Mouse (Mus musculus) gastrocnemius, postnatal 36 days (tissue): ENCODE measurements at regions not wholly inside any gene's neighbourhood (a gene's known extent, or its start where the extent isn't known, plus 50 kb on each side); places are given as distances from the start of the nearest gene placed in this dataset.

ENCODE experiments used
- DNase-seq, 2 experiments: peaks; one replicate each; pipeline ENCODE4 v3.0.0; 2022
- intact Hi-C: fragments of 180-260 bp; cut with DNase I; formaldehyde crosslinking; loops from one replicate; pipeline ENCODE4 v1.15.1; 2025

DNA sequence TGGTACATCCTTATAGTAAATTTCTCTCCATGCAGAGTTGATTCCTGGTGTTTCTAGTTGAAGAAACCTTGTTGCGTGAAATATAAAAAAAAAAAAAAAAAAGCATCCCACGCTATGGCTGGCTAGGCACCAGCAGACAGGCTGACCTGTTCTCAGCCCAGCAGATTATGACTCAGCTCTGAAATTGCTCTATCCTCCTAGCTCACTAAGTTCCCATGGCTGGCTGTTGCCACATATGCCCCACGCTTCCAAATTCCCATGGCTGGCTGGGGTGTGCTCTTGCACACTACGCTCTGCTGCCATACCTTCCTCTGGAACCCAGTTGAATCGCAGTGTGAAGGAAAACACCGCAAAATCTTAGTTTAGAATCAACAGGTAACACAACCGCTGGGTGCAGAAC lies 270.1 kb downstream of the Mid1ip1 start:
- intact Hi-C loops: no loop called here
- DNase-seq: no peak

DNA sequence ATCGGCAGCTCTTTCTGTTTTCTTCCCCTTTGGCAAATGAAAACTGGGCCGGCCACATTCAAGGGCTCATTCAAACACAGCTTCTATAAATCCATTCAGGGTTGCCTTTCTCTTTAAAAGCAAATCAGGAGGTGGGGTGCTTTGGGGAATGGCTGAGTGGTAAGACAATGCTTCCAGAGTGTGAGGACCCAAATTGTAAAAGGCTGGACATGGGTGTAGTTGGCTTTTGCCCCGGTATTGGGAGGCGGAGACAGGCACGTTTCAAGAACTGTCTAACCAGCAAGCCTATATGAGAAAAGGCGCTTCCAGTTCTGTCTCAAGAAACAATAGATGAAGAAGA lies 277.0 kb downstream of the Mid1ip1 start:
- no peak for DNase-seq
- intact Hi-C loops: no loop called here

DNA sequence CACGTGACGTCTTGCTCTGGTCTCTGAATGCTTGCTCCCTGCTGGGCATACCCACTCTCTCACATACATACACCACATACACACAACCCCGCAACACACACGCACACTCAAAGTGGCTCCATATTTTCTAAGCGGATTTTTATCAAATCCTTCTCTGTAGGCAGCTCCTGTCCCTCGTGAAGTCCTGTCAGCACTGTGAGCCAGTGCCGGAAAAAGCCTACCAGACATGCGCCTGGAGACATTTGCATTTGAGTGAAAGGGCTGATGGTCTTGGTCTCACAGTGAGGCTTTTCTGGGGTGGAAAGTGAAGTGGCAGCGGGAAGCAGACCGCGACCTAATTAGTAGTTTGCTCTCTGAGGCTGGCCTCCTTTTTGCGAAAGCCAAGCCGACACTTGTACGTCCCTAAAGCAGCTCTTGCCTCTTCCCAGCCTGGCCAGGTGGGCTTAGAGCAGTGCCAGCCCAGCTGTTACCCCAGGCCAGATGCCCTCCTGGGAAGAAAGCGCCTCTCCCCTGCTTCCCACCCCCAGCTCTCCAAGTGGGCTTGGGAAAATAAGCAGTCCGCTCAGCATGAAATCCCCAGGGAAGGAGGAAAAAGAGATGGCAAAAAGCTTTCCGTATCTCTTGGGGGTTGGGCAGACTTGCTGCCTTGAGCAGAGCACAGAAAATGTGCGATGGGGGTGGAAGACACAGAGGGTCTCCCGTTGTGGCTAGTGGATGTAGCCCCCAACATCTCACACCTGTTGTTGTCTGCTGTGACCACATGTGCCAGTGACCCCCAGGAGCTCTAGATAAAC lies 277.6 kb downstream of the Mid1ip1 start:
- DNase-seq: peak in 1 of 2 experiments; percentile 10
- intact Hi-C loops: no loop called here

DNA sequence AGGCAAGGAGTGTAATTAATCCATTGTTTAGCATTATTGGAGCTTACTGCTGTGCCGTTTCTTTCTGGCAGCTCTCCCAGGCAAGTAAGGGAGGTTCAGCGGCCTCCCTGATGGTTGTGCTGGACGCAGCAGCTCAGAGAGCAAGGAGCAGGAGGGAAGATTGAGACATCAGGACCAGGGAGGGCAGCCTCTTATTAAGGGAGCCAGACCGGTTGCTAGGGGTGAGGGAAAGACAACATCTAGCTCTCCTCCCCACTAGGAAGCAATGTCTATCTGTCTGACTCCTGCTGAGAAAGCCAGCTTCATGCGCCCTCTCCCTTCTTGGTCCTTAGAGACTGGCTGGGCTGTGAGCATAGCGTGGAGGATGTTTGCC lies 278.2 kb downstream of the Mid1ip1 start:
- DNase-seq: no peak
- intact Hi-C loops: no loop called here

DNA sequence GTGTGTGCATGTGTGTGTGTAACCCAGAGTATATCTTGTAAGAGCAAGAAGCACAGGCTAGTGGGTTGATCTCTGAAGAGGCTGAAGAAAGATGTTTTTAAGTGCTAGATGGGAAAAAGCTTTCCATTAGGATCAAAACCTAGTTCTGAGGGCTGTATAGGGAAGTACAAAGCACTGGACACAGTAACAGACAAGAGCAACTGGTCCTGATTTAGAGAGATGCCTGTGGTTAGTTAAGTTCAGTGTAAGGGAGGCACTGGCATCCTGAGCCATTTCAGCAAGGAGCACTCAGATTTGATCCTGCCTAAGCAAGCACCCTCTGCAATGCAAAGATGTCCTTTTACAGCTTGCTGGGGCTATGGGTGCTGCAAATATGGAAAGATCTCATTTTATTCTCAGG lies 280.1 kb downstream of the Mid1ip1 start:
- intact Hi-C loops: no loop called here
- DNase-seq: no peak

DNA sequence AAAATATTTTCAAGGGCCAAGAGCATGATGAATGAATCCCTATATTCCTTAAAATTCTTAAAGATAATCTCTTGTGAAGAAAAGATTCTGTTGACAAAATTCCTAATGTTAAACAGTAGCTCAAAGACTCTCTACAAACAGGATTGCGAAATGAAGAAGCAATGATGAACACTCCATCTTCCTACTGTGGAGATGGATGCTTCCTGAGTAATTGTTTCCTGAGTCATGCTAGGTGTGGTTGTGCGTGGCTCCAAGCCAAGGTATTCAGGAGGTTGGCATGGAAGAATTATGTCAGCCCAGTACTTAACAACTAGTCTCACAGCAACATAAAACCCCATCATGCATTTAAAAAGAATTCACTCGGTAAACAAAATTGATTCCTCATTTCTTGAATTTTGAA lies 286.4 kb downstream of the Mid1ip1 start:
- intact Hi-C loops: no loop called here
- no peak for DNase-seq

DNA sequence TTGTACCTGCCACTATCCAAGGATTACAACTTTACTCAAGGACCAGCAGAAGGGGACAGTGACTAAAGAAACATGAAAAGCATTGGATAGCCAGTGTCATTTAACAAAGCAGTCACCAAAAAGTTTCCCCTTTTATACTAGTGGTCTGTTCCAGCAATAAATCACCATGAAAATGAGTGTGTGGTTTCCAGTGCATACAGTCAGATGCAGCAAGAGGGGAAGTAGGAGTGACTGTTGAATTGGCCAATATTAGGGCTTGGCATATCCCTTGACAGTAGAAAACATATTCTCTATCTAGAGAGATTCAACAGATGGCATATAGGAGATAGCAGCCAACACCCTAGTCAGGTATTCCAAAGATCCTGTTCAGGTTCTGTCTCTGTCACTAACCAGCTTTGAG lies 259.8 kb upstream of the H2al1a start:
- DNase-seq: no peak
- intact Hi-C loops: no loop called here

DNA sequence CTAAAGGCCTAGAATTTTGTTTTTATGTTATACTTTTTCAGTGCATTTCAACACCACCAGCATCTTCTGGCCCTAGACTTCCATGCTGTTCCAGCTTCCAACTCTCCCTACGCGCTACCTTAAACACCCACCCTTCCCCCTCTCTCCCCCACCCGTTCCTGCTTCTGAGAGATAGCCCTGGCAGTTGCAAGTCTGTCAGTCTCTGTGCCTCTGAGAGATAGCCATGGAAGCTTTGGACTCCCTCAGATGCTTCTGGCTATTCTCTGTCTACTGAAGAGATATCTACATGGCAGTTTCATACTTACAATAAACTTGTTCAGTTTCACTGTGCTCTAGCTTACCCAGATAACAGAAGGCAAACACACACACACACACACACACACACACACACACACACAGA lies 252.3 kb upstream of the H2al1a start:
- intact Hi-C loops: no loop called here
- DNase-seq: no peak

DNA sequence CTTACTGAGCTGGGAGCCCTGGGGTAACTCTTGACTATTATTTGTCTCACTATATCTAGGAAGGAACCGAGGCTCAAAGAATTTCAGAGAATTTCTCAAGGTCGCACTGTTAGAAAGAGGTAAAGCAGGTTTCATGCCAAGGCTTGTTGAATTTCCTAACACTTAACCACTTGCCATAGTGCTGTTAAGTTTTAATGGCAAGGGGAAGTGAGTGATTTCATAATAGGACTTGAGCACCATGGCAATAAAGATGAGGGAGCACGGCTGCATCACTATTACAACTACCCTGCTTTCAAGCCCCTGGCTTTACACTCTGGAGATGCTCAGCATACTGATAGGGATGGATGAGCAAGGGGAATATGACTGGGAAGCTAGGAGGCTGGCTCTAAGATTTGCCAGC lies 216.9 kb upstream of the H2al1a start:
- intact Hi-C loops: no loop called here
- DNase-seq: no peak

DNA sequence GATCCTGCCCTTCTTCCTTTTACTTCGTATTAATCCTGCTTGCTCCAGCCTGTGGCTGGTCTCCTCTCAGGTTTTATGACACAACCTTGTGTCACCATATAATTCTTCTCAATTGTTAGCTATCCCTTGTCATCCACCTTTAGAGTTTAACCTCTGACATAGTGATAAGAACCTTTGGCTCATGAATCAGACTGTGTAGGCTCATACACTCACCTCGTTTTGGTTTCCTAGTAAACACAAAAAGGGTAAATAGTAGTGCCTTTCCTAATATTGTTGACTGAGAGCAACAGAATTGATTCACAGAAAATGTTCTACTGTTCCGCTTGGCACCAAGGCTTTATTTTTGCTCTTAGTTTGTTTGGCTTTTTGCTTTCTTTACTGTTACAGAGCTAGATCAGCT lies 216.2 kb upstream of the H2al1a start:
- DNase-seq: no peak
- intact Hi-C loops: no loop called here

DNA sequence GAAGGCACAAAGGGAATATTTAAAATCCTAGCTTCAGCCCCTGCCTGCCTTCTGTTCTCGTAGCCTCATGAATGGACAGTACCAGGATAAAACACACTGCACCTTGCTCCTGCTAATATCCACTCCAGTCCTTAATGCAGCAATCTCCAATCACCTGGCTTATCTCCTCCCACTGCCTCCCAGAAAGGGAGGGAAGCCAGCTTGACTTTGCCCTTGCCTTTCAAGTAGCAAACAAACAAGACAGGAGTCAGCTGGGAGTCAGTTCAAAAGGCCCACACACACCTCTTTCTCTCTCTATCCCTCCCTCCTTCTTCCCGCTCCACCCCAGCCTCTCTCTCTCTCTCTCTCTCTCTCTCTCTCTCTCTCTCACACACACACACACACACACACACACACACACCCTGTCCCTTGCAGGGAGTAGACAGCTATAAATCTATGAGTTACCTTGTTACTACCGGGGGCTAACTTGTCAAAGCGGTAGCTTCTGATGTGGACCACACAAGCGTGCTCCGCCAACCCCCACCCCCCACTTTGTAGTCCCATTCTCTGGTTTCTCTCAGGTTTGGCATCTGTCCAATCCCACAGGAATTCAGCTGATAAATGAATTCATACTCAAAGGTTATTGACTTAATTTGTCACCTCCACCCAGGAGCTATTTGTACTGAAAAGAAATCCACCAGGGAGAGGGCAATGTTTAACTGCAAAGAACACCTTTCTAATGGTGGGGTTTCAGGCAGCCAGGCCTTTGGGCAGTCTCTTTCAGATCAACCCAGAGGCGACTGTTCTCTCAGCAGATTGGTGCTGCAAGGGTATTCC lies 212.6 kb upstream of the H2al1a start:
- intact Hi-C loops: no loop called here

DNA sequence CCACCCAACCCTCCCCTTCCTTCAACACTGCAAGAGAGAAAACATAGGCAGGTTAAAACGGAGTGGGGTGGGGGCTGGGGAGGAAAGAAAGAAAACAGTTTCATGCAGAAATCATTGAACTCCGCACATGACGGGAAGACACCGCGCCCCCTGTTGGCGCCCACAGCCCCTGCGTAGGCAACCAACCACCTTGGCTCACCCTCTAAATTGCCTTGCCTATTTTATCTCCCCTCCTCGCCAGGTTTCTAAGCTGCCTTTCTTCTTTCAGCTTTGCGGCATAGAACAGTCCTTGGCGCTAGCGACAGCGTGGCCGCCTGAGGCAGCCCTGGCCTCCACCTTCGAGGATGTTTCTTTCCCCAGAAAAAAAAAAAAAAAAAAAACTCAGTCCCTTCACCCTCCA lies 211.1 kb upstream of the H2al1a start:
- intact Hi-C loops: no loop called here
- peak; percentile 9 to 14 for DNase-seq

More for the DNA sequence above, 212.6 kb upstream of the H2al1a start:
- DNase-seq: no peak

DNA sequence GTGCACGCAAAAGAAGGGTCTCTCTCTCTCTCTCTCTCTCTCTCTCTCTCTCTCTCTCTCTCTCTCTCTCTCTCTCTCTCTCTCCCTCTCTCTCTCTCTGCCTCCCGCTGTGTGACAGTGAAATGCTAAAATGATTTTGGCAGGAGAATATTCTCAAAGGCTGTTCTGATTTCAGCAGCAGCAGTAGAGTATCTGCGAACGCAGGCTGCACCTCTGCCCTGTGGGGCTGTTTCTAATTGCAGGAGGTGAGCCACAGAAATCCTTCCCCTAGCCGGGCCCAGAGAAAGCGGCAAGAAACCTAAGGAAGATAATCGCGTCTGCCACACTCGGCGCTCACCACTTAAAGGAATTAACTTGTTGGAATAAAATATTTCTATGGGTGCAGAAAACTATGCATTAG lies 210.6 kb upstream of the H2al1a start:
- no peak for DNase-seq
- intact Hi-C loops: no loop called here

DNA sequence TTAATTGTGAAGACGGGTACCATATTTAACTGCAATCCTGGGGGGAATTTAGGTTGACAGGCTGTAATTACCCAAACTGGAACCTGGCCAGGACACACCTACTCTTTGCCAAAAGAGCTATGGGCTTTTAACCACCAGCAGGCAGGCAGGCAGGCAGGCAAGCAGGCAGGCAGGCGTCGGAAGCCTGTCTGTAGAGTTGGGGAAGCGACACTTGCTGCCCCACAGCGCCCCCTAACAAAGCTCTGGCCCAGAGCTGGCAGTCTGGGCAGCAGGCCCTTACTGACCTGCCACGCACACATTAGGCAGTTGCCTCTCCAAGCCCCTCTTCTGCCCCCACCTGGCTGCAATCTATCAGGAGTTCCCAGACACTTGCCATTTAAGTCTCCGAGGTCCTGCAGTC lies 208.6 kb upstream of the H2al1a start:
- intact Hi-C loops: no loop called here
- peak; percentile 10 to 16 for DNase-seq

DNA sequence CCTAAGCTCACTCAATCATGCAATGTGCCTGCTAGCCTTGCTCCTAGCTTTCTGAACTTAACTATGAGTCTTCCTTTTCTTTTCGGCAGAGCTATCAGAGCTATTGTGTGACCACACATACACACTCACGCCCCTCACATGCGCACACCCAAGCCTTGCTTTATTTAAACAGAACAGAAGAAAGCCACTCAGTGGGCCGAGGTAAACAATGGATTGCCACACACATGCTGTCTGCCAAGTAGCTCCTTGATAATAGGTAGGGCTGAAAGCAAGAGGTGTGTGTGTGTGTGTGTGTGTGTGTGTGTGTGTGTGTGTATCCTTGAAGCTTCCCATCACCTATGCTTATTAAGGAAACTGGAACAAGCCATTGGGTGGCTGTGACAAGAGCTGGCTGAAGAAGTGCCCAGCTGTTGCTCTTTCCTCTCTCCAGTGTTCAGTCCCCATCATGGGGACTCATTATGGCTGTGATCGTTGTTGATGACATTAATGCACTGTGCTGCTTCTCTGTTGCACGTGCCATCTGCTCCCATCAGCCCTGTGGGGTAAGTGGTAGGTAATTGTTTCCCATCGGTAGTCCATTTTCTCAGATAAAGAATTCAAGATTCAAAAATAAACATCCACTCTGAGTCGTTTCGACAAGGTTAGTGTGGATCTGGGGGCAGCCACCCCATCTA lies 201.3 kb upstream of the H2al1a start:
- intact Hi-C loops: no loop called here

DNA sequence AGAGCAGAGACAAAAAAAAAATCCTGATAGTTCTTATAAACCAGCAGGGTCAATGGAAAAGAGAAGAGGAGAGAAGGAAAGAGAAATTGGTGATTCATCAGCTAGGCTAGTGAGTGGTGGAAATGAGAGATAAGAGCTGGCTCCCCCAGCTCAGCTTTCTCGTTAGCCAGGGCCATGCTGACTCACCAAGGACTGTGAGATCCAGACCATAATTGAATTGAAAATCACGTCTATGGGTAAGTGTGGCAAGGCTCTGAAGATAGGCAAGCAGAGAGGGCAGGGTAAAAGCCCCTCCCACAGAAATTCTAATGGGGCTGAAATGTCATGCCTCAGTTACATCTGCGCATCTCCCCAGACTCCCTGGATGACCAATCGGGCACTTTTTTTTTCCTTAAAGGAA lies 200.7 kb upstream of the H2al1a start:
- DNase-seq: no peak
- intact Hi-C loops: no loop called here

More for the DNA sequence above, 201.3 kb upstream of the H2al1a start:
- no peak for DNase-seq

DNA sequence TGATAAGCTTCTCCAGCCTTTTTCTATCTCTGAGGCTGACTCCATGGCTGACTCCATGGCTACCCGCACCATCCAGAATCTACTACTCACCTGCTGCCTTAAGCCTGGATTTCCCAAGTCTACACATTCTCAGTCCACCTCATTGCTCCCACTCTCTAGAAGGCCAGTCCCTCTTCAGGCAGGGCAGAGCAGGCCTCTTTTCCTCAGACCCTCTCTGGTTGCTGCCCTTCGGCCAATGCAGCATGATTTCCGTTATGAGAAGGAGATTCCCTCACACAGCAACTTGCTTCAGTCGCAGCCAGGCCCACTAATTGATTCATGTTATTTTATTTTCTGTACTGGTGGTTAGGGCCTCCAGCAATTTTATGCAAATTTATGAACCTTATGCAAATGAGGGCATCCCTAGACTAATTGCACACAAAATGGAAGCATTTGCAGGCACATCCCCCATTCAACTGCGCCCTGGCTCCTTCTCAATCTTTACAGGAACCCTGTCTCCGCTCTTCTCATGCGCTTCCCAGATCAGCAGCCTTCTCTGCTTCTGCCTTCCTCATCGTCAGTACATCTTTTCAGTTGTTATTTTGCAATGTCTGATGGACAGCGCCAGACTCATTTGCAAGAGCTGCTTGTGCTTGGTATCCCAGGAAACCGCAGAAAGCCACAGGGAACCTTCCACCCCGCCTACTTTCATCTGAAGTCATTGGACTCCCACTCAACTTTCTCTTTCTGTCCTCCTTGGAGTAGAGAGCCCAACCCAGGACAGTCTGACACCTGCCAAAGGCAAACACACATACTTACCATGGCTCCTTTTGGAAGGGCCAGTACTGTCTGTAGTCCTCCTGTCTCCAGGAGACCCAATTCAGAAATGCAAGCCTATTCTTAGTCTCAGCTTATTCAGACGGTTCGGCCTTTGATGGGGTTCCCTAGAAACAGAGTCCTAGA lies 199.6 kb upstream of the H2al1a start:
- DNase-seq: no peak
- intact Hi-C loops: no loop called here

DNA sequence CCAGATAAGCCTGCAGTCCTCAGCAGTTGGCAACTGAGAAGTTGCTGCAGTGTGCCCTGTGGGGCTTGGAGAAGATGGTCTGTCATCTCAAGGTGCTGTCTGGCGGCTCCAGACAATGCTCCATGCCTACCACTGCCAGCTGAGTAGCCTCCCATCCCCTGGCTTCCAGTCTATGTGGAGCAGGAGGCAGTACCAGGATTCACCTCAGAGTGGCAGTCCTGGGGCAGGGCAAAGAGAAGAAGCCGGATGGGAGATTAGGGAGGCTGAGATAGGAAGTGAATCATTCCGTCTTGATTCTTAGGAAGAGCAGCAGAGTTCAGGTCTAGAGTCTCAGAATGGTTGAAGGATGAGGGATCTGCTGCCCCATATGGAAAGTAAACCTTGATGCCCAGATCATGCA lies 198.1 kb upstream of the H2al1a start:
- intact Hi-C loops: no loop called here
- DNase-seq: no peak

DNA sequence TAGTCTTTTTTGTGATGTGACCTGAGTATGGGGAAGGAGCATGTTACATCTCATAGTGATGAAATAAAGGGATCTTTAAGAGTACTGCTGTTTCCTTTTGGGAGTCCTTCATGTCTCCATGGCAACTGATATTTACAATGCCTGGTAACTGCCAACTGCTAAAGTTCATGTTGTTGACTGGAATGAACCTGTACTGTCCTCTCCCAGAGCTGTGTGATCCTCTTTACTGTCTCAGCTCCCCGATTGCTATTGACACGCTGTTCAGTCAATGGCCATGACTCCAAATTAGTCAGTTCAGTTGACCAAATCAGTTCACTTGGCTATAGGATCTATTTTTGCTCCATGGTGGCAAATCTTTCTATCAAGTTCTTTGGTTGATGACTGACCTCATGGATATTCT lies 167.8 kb upstream of the H2al1a start:
- intact Hi-C loops: no loop called here
- DNase-seq: no peak

DNA sequence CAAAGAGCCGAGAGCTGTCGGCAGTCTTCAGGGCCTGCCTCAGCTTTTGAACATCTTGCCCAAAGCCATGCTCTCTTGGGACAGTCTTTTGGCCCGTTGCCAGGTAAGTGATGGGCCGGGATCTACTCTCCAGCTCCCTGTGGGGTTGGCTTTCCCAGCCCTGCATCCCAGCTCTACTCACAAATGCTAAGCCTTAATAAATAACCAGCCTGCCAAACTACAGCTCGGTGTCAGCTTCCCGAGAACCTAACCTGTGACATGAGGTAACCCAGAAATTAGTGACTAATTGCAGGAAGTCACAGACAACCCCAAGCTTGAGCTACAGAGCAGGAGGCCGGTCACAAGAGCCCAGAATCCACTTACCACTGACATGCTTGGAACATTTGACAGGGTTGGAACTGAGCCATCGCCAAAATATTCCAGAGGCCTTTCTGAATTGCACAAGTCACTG lies 159.1 kb upstream of the H2al1a start:
- peak; percentile 37 to 54 for DNase-seq

DNA sequence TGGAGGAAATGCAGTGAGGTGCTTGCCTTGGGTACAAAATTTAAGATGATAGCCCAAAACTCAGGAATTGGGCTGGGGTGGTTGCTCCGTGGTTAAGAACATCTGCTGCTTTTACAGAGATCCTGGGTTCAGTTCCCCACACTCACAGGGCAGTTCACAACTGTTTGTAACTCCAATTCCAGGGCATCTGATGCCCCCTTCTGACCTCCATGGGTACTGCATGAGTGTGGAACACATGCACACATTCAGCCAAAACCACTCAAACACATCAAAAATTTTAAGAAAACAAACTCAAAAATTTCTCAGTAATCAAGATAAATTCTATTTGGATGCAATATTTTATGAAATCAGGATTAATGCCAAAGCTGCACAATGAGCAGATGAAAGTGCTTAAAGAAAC lies 157.8 kb upstream of the H2al1a start:
- intact Hi-C loops: no loop called here
- DNase-seq: no peak

More for the DNA sequence above, 159.1 kb upstream of the H2al1a start:
- intact Hi-C loops: no loop called here
